Mouse (Mus musculus): ENCODE measurements around the gene Ackr3.

- no peak for TF ChIP-seq CTCF (IDR thresholded peaks at IDR 0.05; ENCODE audit: low read depth, low read length)
- TF ChIP-seq POLR2A (IDR thresholded peaks at IDR 0.05; ENCODE audit: borderline replicate concordance, low read depth, low read length) = no peak
Measured at GRCm38 (mm10) chr1:90182521-90182920, 21.3 kb upstream of the Ackr3 start.
